Mouse (Mus musculus) splenic B cell, adult 2 months (primary cell): Measurements from ENCODE around the gene Cnpy4.
"Not testable (repeated sequence)": the region's sequence is repeated elsewhere in the genome, so short reads cannot be mapped to it uniquely, and the experiment has no call there.

Experiments
- DNase-seq: peaks from one replicate; pipeline ENCODE4 v3.0.0-alpha.2; 2011; ENCODE audit warnings: low read depth, low spot score
- H3K27me3 ChIP-seq: 2 replicates; pipeline ENCODE4 v1.6.1; 2012; ENCODE audit warnings: mild to moderate bottlenecking, low read length, moderate library complexity, mixed read lengths; ENCODE audit not compliant: control insufficient read depth, poor library complexity, insufficient read depth, severe bottlenecking
- H3K36me3 ChIP-seq: 2 replicates; pipeline ENCODE4 v1.6.1; 2012; ENCODE audit warnings: mild to moderate bottlenecking, low read length, moderate library complexity, mixed read lengths; ENCODE audit not compliant: control insufficient read depth, poor library complexity, insufficient read depth, severe bottlenecking

Cnpy4 gene

GRCm38 (mm10) chr5:138187661-138188306 is 499 bp downstream of the Cnpy4 start:
- Histone ChIP-seq H3K27me3 (no peaks in the 10 kb centered on the region), H3K36me3 (no peaks in the 10 kb centered on the region; the same call in 1 of the 2 replicates)
- DNase-seq: peak; percentile 87

GRCm38 (mm10) chr5:138193771-138194727 is 6.8 kb downstream of the Cnpy4 start, which contains the start of gene Mblac1:
TSS of gene Mblac1 (plus strand) at chr5:138194314.
- no peaks in the 10 kb centered on the region for H3K36me3 ChIP-seq

GRCm38 (mm10) chr5:138194755-138195345 is 7.6 kb downstream of the Cnpy4 start:
- peak; percentile 27 for DNase-seq
- Histone ChIP-seq H3K36me3 (no peaks in the 10 kb centered on the region), H3K27me3 (no peaks in the 10 kb centered on the region)

More at GRCm38 (mm10) chr5:138193771-138194727, 6.8 kb downstream of the Cnpy4 start, which contains the start of gene Mblac1:
- no peaks in the 10 kb centered on the region for H3K27me3 ChIP-seq
- DNase-seq: peak; percentile 82

- no peak for DNase-seq
- H3K36me3 ChIP-seq: no peaks in the 10 kb centered on the region
- H3K27me3 ChIP-seq: no peaks in the 10 kb centered on the region
Measured at GRCm38 (mm10) chr5:138195463-138195862, 8.2 kb downstream of the Cnpy4 start.

- H3K27me3 ChIP-seq: no peaks in the 10 kb centered on the region
- H3K36me3 ChIP-seq: no peaks in the 10 kb centered on the region
- DNase-seq: no peak
Measured at GRCm38 (mm10) chr5:138199576-138199975, 12.3 kb downstream of the Cnpy4 start.

GRCm38 (mm10) chr5:138202086-138202485 is 14.8 kb downstream of the Cnpy4 start:
- H3K36me3 ChIP-seq: no peaks in the 10 kb centered on the region
- no peaks in the 10 kb centered on the region for H3K27me3 ChIP-seq
- DNase-seq: no peak

GRCm38 (mm10) chr5:138207253-138207652 is 20.0 kb downstream of the Cnpy4 start:
- no peak for DNase-seq
- no peaks in the 10 kb centered on the region for H3K36me3 ChIP-seq
- H3K27me3 ChIP-seq: no peaks in the 10 kb centered on the region

- Histone ChIP-seq H3K36me3 (no peaks in the 10 kb centered on the region), H3K27me3 (no peaks in the 10 kb centered on the region)
- no peak for DNase-seq
Measured at GRCm38 (mm10) chr5:138207873-138208272, 20.6 kb downstream of the Cnpy4 start.

GRCm38 (mm10) chr5:138216632-138217031 is 29.3 kb downstream of the Cnpy4 start:
- not testable (repeated sequence) for H3K36me3 ChIP-seq, H3K27me3 ChIP-seq
- peak; percentile 26 for DNase-seq

- no peak for DNase-seq
- H3K27me3 ChIP-seq: no peaks in the 10 kb centered on the region
- no peaks in the 10 kb centered on the region for H3K36me3 ChIP-seq
Measured at GRCm38 (mm10) chr5:138219864-138220263, 32.6 kb downstream of the Cnpy4 start.

- Histone ChIP-seq H3K27me3 (no peaks in the 10 kb centered on the region), H3K36me3 (no peaks in the 10 kb centered on the region)
- peak; percentile 84 for DNase-seq
Measured at GRCm38 (mm10) chr5:138222111-138222510, 34.8 kb downstream of the Cnpy4 start.

GRCm38 (mm10) chr5:138223287-138223686 is 36.0 kb downstream of the Cnpy4 start:
- no peak for DNase-seq
- Histone ChIP-seq H3K36me3 (no peaks in the 10 kb centered on the region), H3K27me3 (no peaks in the 10 kb centered on the region)

- Histone ChIP-seq H3K27me3 (no peaks in the 10 kb centered on the region), H3K36me3 (no peaks in the 10 kb centered on the region)
- DNase-seq: no peak
Measured at GRCm38 (mm10) chr5:138225700-138226099, 38.4 kb downstream of the Cnpy4 start, which contains the start of gene Nxpe5. TSS of gene Nxpe5 (plus strand) at chr5:138225898.

GRCm38 (mm10) chr5:138226491-138226890 is 39.2 kb downstream of the Cnpy4 start:
- Histone ChIP-seq H3K27me3 (no peaks in the 10 kb centered on the region), H3K36me3 (no peaks in the 10 kb centered on the region)
- no peak for DNase-seq

- DNase-seq: peak; percentile 43
- no peaks in the 10 kb centered on the region for H3K36me3 ChIP-seq
- no peaks in the 10 kb centered on the region for H3K27me3 ChIP-seq
Measured at GRCm38 (mm10) chr5:138227367-138227766, 40.1 kb downstream of the Cnpy4 start.
